Mouse (Mus musculus): ENCODE data around the gene Ptgr2.
"Not testable (repeated sequence)": the region's sequence is repeated elsewhere in the genome, so short reads cannot be mapped to it uniquely, and the experiment has no call there.

Ptgr2 gene

DNA sequence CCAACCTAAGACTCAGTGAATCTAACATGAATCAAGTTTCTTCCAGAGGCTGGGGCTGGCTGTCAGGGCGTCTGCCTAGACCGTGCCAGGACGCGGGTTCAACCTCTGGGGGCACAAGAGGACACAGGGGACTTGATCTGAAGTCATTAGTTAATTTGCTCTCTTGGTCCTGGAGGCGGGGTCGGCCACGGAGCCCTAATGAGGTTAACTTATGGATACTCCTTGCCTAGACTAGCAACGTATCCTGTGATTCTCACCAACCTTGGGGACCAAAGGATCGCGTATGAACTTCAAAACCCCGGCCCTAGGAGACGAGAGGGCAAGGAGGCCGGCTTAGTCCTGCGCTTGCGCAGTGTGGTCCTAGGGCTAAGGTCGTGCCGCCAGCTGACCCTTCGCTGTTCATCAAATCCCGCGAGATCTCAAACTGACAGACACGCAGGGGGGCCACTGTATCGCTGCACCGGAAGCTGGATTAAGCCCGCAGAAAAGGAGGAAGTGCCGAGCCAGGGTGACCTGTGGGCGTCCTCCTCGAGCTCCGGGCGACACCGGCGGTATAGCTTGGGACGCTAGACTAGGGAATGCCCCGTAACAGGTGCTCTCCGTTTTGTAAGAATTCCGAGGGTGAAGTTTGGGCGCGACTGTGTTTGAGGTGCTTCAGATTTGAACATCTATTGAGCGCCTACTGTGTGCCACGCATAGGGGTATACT, at the start of gene Ptgr2:
Gene Ptgr2, plus strand, starts transcription at position 348 of the 708 bp plus-strand sequence.
- DNase-seq (ENCODE audit: low spot score in 2 of 2), result peak; percentile 75 to 87

DNA sequence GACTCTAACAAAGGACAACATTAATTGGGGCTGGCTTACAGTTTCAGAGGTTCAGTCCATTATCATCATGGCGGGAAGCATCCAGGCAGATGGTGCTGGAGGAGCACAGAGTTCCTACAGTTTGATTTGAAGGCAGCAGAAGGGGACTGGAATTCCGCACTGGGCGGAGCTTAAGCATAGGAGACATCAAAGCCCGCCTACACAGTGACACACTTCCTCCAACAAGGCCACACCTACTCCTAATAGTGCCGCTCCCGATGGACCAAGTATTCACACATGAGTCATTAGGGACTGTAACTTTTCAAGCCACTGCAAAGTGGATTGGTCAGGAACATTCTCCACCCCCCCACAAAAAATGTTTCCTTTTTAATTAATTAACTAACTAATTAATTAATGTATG, 49.5 kb upstream of the Ptgr2 start:
- DNase-seq (ENCODE audit: low spot score in 2 of 2), result no peak

DNA sequence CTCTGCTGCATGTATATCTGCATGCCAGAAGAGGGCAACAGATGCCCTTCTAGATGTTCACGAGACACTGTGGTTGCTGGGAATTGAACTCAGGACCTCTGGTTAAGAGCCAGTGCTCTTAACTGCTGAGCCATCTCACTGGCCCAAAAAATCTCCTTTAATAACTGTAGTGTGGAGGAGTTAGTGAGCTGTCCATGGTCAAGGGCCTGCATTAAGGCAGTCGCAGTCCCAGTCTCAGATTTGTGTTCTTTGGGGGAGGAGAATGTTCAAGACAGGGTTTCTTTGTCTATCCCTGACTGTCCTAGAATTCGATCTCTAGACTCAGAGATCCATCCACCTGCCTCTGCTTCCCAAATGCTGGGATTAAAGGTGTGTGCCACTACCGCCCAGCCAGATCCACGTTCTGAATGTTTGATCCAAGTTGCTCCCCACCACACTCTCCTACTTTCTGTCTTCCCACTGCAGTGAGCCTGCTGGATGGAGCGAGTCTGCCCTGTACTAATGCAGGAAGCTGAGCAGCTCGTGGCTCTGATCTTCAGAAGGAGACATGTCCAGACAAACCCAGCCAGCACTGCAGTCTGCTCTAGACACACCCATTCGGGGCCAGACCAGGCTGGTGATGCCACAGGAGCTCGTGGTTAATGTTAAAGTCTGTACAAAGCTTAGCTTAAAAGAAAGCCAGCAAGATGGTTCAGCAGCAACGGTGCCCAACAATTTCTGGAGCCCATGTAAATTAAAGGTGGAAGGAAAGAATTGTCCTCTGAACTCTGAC, 48.9 kb upstream of the Ptgr2 start:
- DNase-seq (ENCODE audit: low spot score in 2 of 2), result no peak

DNA sequence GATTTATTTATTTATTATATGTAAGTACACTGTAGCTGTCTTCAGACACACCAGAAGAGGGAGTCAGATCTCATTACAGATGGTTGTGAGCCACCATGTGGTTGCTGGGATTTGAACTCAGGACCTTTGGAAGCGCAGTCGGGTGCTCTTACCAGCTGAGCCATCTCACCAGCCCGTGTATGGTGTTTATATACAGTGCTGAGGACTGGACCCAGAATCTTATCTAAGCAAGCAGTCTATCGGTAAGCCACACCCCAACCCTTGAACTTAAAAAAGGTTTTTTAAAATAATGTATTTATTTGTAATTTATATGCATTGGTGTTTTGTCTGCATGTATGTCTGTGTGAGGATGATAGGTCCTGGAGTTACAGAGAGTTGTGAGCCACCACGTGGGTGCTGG, 48.0 kb upstream of the Ptgr2 start:
- DNase-seq (ENCODE audit: low spot score in 2 of 2), result not testable (repeated sequence)

DNA sequence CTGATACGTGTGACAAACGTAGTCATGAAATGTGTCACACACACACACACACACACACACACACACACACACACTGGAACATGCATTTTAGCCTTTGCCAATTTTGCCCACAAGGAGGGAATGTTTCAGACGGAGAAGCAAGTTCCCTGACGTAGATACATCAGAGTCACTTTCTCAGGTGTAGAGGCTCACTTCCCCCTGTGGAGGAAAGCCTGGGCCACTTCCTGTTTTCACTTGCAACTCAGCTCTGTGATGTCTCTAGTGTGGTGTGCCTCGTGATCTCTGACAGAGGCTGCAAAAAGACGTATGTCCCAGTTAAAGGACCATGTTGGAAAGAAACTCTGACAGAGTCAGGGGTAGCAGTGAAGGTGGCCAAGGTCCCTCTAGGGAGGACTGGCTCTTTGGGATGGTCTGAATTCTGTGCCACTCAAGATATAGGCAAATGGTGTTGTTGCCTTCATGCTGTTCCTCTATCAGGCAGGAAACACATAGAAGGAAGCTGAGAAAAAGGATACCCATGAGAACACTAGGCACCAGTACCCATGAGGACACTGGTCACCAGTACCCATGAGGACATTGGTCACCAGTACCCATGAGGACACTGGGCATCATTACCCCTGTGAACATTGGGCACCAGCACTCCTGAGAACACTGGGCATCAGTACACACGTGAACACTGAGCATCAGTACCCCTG, 41.8 kb upstream of the Ptgr2 start:
- no peak for DNase-seq (ENCODE audit: low spot score in 2 of 2)

DNA sequence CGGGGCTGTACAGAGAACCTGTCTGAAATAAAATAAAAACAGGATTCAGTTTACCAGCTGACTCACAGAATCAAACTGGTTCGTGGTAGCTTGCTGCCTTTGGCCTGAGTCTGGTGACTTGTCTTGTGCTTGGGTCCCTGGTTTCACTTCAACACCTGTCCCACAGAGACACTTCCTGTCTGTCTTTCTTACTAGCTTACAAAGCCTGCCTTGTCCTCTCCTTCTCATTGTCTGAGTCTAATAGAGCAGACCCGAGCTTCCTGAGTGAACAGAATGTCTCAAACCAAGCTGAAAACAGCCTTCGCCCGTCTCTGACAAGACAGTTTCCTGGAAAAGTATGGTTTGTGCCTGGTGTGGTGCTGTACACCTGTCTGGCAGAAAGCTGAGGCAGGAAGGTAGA, 39.3 kb upstream of the Ptgr2 start:
- no peak for DNase-seq (ENCODE audit: low spot score in 2 of 2)

DNA sequence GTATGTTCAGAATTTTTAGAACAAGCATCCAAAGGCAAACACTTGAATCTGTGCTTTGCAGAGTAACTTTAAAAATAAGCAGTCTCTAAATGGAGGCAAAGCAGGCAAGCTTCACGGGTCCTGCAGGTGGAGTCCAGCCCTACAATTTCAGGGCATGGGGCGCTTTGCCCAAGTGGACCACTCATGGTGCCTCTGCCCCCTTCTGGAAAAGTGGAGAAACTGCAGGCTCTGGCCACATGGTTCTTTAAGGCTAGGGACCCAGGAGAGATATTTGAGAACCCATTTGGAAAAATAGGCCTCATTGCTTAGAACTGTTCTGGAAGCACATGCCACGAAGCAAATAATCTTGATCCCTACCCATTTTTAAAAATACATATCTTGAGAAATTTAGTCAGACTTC, 35.8 kb upstream of the Ptgr2 start:
- peak; percentile 32 to 59 for DNase-seq (ENCODE audit: low spot score in 2 of 2)

DNA sequence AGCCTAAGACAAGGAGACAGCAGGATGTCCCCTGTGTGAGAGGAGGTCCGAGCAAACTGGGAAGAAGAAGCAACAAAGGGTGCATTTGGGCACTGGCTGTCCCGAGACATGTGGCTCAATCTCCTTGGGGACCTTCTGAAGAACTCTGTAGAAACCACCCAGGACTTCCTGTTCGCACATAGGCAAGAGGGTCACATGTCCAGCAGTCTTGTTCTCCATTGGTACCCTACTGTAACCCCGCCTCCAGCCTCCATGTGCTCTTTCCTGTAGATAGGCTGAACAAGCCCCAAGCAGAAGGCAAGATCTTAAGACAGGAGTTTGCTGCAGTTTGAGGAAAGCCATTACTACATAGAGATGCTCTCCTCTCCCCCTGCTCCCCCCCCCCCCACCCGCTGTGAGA, 32.2 kb upstream of the Ptgr2 start:
- no peak for DNase-seq (ENCODE audit: low spot score in 2 of 2)

DNA sequence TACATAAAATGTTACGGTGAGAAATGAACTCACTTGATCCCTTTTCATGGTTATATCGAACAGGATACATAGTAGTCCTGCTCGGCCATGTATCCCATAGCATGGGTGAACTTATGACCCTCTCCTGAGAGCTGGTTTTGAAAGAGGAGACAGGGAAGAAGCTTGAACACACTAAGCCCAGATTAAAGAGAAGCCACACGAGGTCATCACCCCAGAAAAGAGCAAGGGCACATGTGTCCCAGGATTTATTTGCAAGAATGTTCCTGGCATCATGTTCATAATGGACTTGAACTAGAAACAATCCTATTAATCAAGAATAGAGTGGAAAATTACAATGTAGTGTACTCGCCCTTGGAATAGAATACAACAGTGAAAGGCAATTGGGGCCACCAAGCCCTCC, 30.1 kb upstream of the Ptgr2 start:
- DNase-seq (ENCODE audit: low spot score in 2 of 2), result no peak

DNA sequence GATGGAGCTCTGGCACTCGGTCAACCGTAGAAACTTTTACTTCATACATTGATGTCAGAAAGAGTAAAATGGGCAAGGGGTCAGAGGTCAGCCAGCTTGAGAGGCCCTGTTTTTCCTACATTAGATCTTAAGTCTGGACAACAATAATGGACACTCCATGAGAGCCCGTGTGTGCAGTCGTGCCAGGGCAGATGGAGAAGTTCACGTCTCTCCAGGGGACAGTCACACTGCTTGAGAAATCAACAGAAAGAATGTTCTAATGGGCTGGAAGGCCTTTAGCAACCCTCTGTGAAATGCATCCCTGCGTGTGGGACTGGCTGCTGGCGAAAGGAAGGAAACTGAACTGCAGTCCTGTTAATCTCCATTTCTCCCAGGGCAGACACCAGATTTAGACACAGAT, 24.7 kb upstream of the Ptgr2 start:
- DNase-seq (ENCODE audit: low spot score in 2 of 2), result no peak

DNA sequence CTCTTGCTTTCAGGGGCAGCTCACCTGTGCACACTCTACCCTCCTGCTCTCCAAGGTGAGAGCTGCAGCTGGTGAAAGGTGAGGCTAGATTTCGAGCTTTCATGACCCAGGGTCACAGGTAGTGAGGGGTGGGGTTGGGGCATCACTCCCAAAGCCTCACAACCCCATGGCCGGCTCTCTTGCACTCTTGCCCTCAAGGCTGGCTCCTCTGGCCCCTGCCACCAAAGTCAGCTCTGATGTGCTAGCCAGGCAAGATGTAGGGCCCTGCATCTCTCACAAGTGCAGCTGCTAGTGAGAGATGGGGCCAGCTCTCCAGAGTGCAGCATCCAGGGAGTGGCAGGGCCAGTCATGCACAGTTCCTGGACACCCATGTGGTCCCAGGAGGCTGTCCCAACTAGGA, 17.8 kb upstream of the Ptgr2 start:
- DNase-seq (ENCODE audit: low spot score in 2 of 2), result no peak

DNA sequence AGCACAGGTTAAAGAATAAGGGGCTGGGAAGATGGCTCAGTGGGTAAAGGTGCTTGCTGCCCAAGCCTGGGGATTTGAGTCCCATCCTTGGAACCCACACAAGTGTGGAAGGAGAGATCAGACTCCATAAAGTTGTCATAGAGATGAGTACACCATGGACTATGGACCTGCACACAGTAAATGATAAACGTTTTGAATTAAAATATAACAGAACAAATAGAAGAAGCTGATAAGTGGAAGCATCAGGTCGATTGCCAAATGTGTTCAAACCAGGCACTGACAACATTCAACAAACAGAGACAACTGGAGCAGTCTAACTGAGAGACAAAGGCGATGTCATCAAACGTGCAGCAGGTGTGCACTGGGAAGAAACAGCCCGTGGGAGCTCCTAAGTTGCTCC, 11.7 kb upstream of the Ptgr2 start:
- DNase-seq (ENCODE audit: low spot score in 2 of 2), result no peak

DNA sequence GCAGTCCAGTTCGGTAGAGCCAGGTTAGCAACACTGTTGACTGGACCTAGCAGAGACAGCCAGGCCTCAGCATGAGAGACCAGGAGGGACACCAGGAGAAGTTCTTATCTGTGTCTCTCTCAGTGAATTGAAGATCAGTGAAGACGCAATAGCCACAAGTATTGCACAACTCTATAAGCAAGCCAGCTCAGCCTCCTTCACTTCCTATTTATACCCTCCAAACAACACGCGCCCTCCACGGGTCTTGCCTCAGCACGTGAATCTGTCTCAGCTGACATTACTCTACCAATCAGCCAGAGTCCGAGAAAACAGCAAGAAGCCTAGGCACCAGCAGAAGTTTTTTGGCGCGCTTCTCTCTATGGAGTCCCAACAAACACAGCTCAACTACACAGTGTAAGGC, 9.7 kb upstream of the Ptgr2 start:
- no peak for DNase-seq (ENCODE audit: low spot score in 2 of 2)

DNA sequence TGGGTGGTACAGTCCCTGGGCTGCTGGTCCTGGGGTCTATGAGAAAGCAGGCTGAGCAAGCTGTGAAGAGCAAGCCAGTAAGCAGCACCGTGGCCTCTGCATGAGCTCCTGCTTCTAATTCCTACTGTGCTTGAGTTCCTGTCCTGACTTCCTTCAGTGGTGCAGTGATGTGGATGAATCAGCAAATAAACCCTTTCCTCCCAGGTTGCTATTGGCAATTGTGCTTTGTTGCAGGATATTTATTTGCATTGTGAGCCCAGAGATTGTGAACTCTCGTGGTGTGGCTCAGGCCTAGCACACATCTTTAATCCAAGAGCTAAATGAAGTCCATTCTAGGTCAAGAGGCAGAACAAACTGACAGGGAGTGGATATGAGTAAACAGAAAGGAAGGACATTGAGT, 8.7 kb upstream of the Ptgr2 start:
- no peak for DNase-seq (ENCODE audit: low spot score in 2 of 2)

DNA sequence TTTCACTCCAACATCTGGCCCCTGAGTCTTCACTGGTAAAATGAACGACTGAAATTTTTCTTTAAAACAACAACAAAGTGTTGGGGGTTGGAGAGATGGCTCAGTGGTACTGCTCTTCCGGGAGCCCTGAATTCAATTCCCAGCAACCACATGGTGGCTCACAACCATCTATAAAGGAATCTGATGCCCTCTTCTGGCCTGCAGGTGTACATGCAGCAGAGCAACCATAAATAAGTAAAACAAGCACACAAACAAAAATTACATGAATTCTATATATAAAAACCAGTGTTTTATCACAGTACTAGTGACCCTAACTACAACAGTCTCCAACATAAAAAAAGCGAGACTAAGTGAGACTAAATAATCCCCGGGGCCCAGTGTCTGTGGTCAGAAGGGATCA, 8.2 kb upstream of the Ptgr2 start:
- DNase-seq (ENCODE audit: low spot score in 2 of 2), result no peak

DNA sequence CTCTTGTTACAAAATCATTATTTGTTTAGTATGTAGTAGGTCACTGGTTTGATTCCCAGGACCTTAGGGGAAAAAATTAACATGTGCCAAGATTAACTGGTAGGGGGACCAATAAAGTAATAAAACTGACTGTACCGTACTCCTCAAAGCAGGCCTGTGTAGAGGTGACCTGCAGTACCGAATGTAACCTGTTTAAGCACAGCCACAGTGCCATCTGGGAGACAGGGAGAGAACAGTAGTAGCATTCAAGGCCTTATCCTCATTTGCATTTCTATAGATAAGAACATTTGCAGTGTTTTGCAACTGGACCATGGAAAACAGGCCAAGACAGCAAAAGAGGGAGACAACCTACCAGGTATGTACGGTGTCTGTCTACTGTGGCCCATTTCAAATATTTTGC, 7.2 kb upstream of the Ptgr2 start:
- DNase-seq (ENCODE audit: low spot score in 2 of 2), result no peak

DNA sequence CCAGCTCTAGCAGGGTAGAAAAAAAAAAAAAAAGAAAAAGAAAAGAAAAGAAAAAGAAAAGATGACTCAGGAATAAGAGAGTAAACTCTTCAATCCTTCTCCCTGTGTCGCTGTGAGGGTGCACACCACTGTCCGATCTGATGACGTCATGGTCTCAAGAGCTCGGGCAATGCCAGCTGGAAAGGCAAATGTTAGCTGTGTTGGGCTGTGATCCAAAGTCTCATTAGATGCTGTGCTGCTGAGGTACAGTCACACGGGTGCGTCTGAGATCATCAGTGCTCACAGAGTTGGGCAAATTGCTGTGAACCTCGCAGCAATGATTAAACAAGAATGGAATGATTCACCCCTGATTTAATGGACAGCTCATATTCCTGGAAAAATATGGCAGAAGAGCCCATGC, 6.1 kb upstream of the Ptgr2 start:
- peak in 1 of 2 experiments; percentile 6 for DNase-seq (ENCODE audit: low spot score in 2 of 2)

DNA sequence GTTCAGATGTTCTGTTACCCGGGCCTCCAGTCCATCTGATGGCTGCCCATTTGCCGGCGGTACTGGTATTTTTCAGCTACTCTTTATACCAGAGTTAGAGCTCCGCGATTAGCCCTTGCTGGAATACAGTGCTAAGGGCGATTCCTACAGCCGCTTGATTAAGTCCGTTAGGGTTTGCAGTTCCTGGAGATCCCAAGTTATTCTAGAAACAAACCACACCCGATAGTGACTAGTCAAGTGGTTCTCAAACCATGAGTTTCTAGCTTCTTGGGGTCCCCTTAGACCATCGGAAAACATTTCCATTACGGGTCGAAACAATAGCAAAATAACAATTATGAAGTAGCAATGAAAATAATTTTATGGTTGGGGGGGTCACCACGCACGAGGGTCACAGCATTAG, 641 bp upstream of the Ptgr2 start:
- DNase-seq (ENCODE audit: low spot score in 2 of 2), result no peak

DNA sequence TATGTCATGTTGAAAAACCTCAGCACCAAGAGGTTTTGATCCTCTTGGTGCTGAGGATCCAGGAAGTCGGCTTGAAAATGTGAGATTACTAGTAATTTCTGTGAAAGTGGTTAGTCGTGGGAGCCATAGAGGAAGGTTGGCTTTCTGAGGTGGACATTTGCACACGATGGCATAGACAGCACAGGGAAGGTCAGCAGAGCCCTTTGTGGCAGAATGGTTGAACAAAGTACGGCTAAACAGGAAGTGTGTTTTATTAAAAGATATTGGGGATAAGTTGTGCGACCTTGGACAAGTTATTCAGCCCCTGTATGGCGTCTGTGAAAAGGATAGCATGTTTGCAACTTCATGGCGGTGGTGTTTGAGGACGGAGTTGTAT, 549 bp downstream of the Ptgr2 start:
- DNase-seq (ENCODE audit: low spot score in 2 of 2), result no peak

DNA sequence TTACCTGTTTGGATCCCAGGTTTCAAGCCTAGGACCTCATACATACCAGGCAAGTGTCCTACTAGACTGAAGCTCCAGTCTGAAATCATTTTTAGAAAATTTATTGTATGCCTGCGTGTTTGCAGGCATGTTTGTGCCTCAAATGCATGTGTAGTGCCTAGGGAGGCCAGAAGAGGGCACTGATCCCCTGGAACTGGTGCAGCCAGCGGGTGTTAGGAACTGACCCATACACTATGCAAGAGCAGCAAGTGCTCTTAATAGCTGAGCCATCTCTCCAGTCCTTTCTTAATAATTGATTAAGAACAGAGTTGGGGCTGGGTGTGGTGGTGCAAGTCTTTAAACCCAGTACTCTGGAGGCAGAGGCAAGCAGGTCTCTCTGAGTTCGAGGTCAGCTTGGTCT, 3.4 kb downstream of the Ptgr2 start:
- peak in 1 of 2 experiments; percentile 15 for DNase-seq (ENCODE audit: low spot score in 2 of 2)

DNA sequence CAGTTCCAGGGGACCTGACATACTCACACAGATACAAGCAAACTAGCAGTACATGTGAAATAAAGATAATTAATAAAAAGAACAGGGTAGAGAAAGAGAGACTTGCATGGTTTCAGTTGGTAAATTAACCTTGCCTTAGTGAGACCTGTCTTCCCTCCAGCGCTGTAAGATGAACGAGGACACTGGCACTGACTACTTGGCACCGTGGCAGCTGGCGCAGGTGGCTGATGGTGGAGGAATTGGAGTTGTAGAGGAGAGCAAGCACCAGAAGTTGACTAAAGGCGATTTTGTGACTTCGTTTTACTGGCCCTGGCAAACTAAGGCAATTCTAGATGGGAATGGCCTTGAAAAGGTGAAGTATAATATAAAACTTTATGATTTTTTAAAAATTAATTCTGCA, 12.8 kb downstream of the Ptgr2 start:
- DNase-seq (ENCODE audit: low spot score in 2 of 2), result no peak

DNA sequence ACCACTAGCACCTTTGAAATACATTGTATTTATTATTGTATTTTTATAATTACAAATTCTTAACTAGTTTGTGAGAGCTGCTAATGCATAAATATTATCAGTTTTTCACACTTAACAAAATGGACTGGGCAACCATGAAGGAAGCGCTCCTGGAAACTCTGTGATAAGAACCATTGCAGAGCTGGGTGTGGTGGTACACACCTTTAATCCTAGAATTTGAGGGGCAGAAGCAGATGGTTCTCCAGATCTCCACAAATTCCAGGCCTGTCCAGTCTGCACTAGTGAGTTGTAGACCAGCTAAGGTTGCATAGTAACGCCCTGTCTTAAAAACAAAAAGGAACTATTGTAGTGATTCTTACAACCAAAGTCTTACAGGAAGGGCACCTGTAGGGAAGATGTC, 14.2 kb downstream of the Ptgr2 start:
- DNase-seq (ENCODE audit: low spot score in 2 of 2), result no peak

DNA sequence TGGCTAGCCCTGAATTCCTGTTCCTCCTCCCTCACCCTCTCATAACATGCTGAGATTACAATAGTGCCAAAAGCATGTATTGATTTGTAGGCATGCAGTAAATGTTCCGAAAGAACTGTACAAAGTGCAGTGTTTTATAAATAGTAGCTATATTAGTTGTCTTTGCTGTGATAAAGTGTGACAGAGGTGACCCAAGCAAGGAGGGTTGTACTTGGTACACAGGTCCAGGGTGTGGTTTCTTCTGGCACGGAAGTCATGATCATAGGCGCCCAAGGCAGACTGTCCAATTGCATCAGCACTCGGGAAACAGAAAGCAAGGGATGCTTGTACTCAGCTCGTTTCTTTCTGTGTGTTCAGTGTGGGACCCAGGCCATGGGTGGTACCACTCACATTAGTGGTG, 19.1 kb downstream of the Ptgr2 start:
- DNase-seq (ENCODE audit: low spot score in 2 of 2), result no peak
